Mouse (Mus musculus): ENCODE measurements around the gene Gpx4.

DNA sequence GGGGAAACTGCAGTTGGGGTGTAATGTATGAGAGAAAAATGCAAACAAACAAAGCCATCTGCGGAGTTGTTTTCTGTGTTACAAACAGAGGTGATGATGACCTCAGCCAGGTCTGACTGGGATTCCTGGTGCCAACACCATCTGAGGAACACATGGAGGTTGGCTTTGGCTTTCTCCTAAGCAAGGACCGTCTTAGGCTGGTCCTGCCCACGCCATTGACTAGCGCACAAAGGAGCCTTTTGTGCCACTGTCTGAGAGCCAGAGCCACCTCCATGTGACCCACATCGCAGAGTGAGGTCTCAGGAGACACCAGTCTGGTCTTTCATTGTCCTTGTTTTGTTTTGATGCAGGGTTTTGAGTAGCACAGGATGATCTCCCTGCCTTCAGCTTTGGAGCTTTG lies 1.4 kb downstream of the Gpx4 start:
- TF ChIP-seq POLR2A (IDR thresholded peaks at IDR 0.05; ENCODE audit: control insufficient read depth, extremely low read depth, insufficient read depth, low read length, poor library complexity) (no peak), CTCF (IDR thresholded peaks at IDR 0.05; ENCODE audit: borderline replicate concordance, control insufficient read depth, extremely low read depth, insufficient read depth, low read length, poor library complexity) (no peak)
